Mouse (Mus musculus) forebrain, embryonic 11.5 days (tissue): ENCODE measurements around the gene Inha. TPM values are rescaled to one million over a fixed set of nuclear protein-coding genes. Genes with fewer than 3 reads are reported as not detected.

Source experiments
- ATAC-seq: fragments of 200-750 bp; cut with Nextera tagmentation; replicated peaks from 2 replicates; pipeline ENCODE4 v1.8.0; 2017; ENCODE audit warnings: moderate TSS enrichment; ENCODE audit not compliant: low FRiP score
- DNase-seq: peaks from one replicate; pipeline ENCODE4 v3.0.0-alpha.2; 2017; ENCODE audit warnings: low spot score
- H3K27ac ChIP-seq: fragments of 300-500 bp; sonication (generic); 2 replicates; pipeline ENCODE4 v1.5.1; 2014; ENCODE audit warnings: low read depth, low read length
- H3K27me3 ChIP-seq: fragments of 300-500 bp; sonication (generic); 2 replicates; pipeline ENCODE4 v1.6.1; 2014; ENCODE audit warnings: mild to moderate bottlenecking, low read length, mixed read lengths; ENCODE audit not compliant: control insufficient read depth, insufficient read depth
- H3K36me3 ChIP-seq: fragments of 300-500 bp; sonication (generic); 2 replicates; pipeline ENCODE4 v1.6.1; 2014; ENCODE audit warnings: mild to moderate bottlenecking, low read length, moderate library complexity, mixed read lengths; ENCODE audit not compliant: control insufficient read depth, insufficient read depth
- H3K4me1 ChIP-seq: fragments of 300-500 bp; sonication (generic); replicated peaks from 2 replicates; pipeline ENCODE4 v1.6.1; 2014; ENCODE audit warnings: low read length, mixed read lengths; ENCODE audit not compliant: control insufficient read depth, insufficient read depth
- H3K4me2 ChIP-seq: fragments of 300-500 bp; sonication (generic); 2 replicates; pipeline ENCODE4 v1.6.1; 2014; ENCODE audit warnings: low read depth, mild to moderate bottlenecking, low read length, moderate library complexity, mixed read lengths; ENCODE audit not compliant: severe bottlenecking
- H3K4me3 ChIP-seq: fragments of 300-500 bp; sonication (generic); 2 replicates; pipeline ENCODE4 v1.5.1; 2014; ENCODE audit warnings: low read depth, low read length
- H3K9ac ChIP-seq: fragments of 300-500 bp; sonication (generic); 2 replicates; pipeline ENCODE4 v1.6.1; 2014; ENCODE audit warnings: low read length
- H3K9me3 ChIP-seq: fragments of 300-500 bp; sonication (generic); 2 replicates; pipeline ENCODE4 v1.6.1; 2016; ENCODE audit warnings: low read length, mixed read lengths; ENCODE audit not compliant: control insufficient read depth
- WGBS: fragments of 180-500 bp; shearing (Covaris S2); extraction: QIAGEN DNeasy Blood & Tissue Kit; methylation state at CpG from one replicate; pipeline ENCODE4 v1.1.7; 2014; 5-methylcytosine and 5-hydroxymethylcytosine counted together
- polyA plus RNA-seq: library from polyadenylated mRNA; unstranded; fragments of >200 nt; fragmentation: Nextera tagmentation; extraction: Ambion mirVana; gene quantifications from 2 replicates; pipeline ENCODE4 v1.2.1, GENCODE M21; 2014

Inha gene
- polyA plus RNA-seq, 1 experiment from 2014 or later: 1.3 TPM

DNA sequence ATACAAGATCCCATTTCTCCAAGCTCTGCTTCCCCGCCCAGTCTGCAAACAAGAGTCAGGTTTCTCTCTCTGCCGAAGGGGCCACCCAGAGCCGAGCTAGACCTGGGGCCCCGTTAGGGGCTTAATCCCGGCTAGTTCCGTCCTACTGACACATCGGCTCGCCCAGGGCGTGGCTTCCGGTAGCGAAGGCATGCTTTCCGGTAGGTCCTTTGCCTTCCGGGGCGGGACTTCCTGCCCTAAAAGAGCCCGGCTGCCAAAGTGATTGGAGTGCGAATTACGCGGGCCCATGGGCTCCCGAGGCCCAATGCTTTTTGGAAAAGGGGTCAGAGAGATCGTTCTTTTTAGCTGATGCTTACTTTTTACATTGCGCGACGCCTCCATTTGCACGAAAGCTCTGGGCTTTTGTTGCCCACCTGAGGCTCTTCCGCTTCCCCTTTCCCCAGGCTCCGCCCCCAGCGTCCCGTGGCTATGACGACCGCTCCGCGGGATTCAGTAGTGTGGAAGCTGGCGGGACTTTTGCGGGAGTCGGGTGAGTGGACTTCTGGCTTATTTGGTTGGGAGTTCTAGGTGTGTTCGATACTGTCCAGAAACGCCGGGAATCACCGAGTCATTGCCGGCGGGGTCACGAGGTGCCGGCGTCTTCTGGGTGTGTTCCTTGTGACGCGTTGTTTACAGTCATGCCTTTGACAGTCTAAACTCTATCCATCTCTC lies 14.6 kb downstream of the Inha start, which contains the start of gene Stk11ip:
Gene Stk11ip, plus strand, starts transcription at position 209 of the 711 bp plus-strand sequence.
- H3K27ac ChIP-seq: peak within 1 kb of the TSS; percentile 83
- no peaks in the 10 kb centered on the region for H3K9me3 ChIP-seq
- ATAC-seq (peak; percentile 99), DNase-seq (peak; percentile 97)
- no peaks in the 10 kb centered on the region for H3K36me3 ChIP-seq
- peak within 1 kb of the TSS; percentile 65 for H3K4me3 ChIP-seq
- H3K27me3 ChIP-seq: no peaks in the 10 kb centered on the region
- H3K4me2 ChIP-seq: peak within 1 kb of the TSS; percentile 45
- H3K9ac ChIP-seq: peak within 1 kb of the TSS; percentile 25
- no peaks in the 10 kb centered on the region for H3K4me1 ChIP-seq
- WGBS: under 1% methylated on average over 46 of the region's 46 CpGs

DNA sequence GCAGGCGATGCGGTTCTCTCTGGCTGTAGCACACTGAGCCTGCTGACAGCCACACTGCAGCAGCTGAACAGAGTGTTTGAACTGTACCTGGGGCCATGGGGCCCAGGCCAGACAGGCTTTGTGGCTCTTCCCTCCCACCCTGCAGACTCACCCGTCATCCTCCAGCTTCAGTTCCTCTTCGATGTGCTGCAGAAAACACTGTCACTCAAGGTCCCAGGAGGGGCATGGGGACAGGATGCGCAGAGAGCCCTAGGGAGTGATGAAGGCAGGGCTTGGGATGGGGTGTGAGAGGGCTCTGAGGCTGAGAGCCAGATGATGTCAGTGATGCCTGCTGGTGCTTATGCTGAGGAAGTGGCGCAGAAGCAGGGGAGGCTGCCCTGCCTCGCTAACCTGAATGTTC lies 17.8 kb downstream of the Inha start:
- no peak overlapping the region for H3K4me2 ChIP-seq

DNA sequence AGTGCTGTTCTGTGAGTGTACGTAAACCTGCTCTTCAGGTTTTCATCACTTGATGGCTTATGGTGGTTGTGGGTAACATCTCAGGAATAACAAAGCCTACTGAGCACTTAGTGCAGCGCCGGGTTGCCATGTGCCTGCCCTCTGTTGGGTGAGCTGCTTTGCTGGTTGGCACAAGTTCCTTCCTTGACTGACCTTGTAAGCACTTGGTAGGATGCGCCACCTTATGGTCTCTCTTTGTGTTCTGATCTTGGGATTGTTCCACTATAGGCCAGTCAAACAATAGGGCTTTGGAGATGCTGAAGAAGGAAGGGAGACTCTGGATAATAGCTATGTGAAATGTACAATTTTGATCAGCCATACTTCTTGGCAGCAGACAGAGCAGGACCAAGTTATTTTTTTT lies 23.7 kb downstream of the Inha start:
- no peak for DNase-seq
- Histone ChIP-seq H3K27ac (no peak overlapping the region), H3K4me3 (no peak overlapping the region), H3K36me3 (no peaks in the 10 kb centered on the region; the same call in 1 of the 2 replicates), H3K4me2 (no peak overlapping the region), H3K9me3 (no peaks in the 10 kb centered on the region), H3K27me3 (no peaks in the 10 kb centered on the region), H3K9ac (no peak overlapping the region), H3K4me1 (no peaks in the 10 kb centered on the region)
- no peak for ATAC-seq
- 86% methylated on average over 4 of the region's 4 CpGs for WGBS

More for the DNA sequence above, 17.8 kb downstream of the Inha start:
- DNase-seq (no peak), ATAC-seq (no peak)
- H3K4me3 ChIP-seq: no peak overlapping the region
- H3K4me1 ChIP-seq: no peaks in the 10 kb centered on the region
- no peak overlapping the region for H3K9ac ChIP-seq
- H3K27ac ChIP-seq: no peak overlapping the region
- no peaks in the 10 kb centered on the region; the same call in 1 of the 2 replicates for H3K36me3 ChIP-seq
- H3K9me3 ChIP-seq: no peaks in the 10 kb centered on the region
- H3K27me3 ChIP-seq: no peaks in the 10 kb centered on the region
- WGBS: 92% methylated on average over 7 of the region's 7 CpGs

DNA sequence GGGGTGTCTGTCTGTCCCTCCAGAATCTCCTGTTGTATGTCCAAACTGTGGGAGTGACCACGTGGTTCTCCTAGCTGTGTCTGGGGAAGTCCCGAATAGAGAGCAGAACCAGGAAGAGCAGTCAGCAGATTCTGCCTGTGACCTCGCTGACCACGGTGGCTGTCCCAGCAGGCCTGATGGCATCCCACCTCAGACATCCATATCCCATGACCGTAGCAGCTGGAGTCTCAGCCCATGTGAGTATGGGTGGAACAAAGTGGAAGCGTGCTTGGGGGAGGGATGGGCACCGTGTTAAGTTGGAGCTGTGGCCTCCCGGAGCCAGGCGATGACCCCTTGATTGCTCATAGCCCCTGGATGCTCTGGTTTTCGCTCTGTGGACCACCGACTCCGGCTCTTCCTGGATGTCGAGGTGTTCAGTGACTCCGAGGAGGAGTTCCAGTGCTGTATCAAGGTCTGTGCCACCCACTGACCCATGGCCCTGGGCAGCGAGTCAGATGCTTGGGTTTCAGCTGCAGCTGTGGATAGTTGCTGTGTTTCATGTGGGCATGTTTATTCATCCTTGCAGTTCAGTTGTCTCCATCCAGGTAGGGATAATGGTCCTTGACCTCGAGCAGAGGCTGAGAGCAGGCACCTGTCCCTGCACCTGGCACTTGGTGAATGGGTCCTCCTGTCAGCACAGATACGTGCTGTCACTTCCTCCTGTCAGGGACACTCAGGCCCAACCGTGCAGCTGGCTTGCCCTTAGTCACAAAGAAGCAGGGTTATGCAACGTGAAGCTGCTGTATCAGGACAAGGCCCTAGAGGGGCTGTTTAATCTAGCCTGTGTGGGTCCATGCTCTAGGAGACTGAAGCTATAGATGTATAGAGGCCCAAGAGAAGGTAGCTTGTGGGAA lies 25.6 kb downstream of the Inha start:
- H3K27ac ChIP-seq: no peak overlapping the region
- H3K36me3 ChIP-seq: no peaks in the 10 kb centered on the region; the same call in 1 of the 2 replicates
- ATAC-seq (no peak), DNase-seq (no peak)
- H3K4me3 ChIP-seq: no peak overlapping the region
- H3K9me3 ChIP-seq: no peaks in the 10 kb centered on the region
- H3K27me3 ChIP-seq: no peaks in the 10 kb centered on the region
- no peak overlapping the region for H3K9ac ChIP-seq
- H3K4me1 ChIP-seq: no peaks in the 10 kb centered on the region
- no peak overlapping the region for H3K4me2 ChIP-seq
- 91% methylated on average over 19 of the region's 19 CpGs for WGBS

DNA sequence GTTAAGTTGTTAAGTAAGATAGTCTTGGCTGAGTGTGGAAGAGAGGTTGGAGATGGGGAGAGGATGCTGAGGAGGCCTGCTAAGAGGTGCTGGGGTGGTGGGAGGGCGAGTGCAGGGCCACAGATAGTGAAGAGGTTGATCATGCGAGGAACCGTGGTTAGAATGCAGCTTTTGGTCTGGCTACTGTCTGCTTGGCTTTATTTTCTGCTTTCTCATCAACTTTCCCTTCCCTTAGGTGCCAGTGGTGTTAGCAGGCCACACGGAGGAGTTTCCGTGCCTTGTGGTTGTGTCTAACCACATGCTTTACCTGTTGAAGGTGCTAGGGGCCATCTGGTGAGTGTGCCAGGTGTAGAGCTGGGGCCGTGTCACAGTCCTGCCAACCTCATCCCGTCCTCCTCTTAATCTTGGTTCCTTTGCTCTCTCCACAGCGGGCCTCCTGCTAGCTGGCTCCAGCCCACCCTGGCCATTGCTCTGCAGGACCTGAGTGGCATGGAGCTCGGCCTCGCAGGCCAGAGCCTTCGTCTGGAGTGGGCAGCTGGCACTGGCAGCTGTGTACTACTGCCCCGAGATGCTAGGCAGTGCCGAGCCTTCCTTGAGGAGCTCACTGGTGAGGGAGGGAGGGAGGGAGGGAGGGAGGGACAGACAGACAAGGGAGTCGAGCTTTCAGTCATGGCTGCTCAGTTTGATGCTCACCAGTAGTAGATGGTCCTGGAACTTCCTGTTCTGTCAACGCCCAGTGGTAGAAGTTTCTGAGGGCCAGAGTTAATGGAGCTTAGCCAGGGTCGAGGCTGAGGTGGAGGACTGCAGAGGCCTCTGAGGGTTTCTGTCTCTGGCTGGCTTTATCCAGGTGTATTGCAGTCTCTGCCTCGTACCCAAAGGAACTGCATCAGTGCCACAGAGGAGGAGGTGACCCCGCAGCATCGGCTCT lies 26.7 kb downstream of the Inha start:
- Histone ChIP-seq H3K27me3 (no peaks in the 10 kb centered on the region), H3K4me2 (no peak overlapping the region), H3K4me3 (no peak overlapping the region), H3K36me3 (no peaks in the 10 kb centered on the region; the same call in 1 of the 2 replicates), H3K9ac (no peak overlapping the region), H3K27ac (no peak overlapping the region), H3K9me3 (no peaks in the 10 kb centered on the region), H3K4me1 (no peaks in the 10 kb centered on the region)
- no peak for ATAC-seq
- 82% methylated on average over 19 of the region's 19 CpGs for WGBS
- no peak for DNase-seq

DNA sequence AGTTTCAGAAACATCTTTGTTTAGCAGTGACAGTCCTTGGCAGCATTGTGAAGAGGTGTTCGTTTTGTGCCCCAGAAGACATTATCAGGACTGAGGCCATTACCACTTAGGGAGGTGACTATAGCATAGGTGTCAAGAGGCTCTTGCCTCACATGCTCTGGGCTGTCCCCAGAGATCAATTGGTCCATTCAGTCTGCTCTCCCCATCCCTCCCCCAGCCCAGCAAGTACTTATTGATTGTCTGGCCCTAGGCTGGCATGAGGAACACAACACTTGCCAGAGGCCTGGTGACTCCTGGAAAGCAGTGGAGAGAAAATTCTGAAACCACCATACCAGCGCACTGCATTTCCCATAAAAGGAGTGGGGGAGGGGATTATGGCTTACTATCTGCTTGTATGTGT lies 30.7 kb downstream of the Inha start:
- 90% methylated on average over 2 of the region's 2 CpGs for WGBS

DNA sequence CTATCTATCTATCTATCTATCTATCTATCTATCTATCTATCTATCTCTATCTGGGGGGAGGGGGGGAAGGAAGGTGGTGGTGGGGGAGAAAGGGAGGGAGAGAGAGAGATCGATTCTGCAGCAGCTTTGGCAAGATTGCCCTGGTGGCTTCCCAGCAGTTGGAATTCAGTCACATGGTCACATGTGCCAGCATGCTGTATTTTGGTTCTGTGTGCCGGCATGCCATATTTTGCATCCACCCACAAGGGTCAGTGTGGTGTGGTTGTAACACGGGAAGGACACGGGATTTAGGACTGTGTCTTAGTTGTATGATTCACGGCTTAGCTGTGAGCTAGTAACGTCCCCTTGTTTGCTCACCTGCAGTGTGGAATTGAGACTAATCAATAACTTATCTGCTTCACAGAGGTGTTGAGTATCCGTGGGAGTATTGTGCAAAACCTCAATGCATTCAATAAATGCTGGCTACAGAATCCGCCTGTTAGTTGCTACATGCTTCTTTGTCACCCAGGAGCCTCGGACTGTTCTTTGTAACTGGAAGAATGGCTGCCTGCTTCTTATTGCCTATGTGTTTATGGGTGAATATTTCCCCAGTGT lies 31.8 kb downstream of the Inha start:
- Histone ChIP-seq H3K4me3 (no peak overlapping the region), H3K4me2 (no peak overlapping the region), H3K36me3 (no peaks in the 10 kb centered on the region), H3K27me3 (no peaks in the 10 kb centered on the region), H3K4me1 (no peaks in the 10 kb centered on the region), H3K9ac (no peak overlapping the region), H3K27ac (no peak overlapping the region), H3K9me3 (no peaks in the 10 kb centered on the region)
- 86% methylated on average over 9 of the region's 9 CpGs for WGBS
- no peak for ATAC-seq
- DNase-seq: no peak

More for the DNA sequence above, 30.7 kb downstream of the Inha start:
- no peak for DNase-seq
- H3K9ac ChIP-seq: no peak overlapping the region
- H3K27ac ChIP-seq: no peak overlapping the region
- no peaks in the 10 kb centered on the region for H3K9me3 ChIP-seq
- H3K4me1 ChIP-seq: no peaks in the 10 kb centered on the region
- H3K4me3 ChIP-seq: no peak overlapping the region
- H3K4me2 ChIP-seq: no peak overlapping the region
- H3K36me3 ChIP-seq: no peaks in the 10 kb centered on the region
- no peaks in the 10 kb centered on the region for H3K27me3 ChIP-seq
- ATAC-seq: no peak

DNA sequence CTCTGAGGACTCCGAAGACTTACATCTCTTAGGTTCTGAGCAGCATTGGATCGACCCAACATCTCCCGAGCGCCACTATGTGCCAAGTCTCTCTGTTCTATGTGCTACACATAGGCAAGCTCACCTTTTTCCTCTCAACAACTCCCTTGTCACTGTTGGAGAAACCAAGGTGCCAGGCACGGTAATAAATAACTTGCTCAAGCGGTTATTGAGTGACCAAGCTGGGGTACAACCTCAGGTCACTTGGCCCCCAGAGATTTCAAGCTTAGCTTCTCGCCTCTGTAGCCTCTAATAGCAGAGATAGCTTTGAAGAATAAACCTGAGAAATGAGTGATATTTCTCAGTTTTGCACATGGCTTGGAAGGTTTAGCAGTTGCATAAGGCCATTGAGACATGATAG lies 34.6 kb downstream of the Inha start:
- WGBS: 91% methylated on average over 7 of the region's 7 CpGs

More for the DNA sequence above, 34.6 kb downstream of the Inha start:
- no peak for ATAC-seq
- Histone ChIP-seq H3K4me3 (no peak overlapping the region), H3K4me1 (peaks cover 2% of the 10 kb centered on the region; the same call in 1 of the 2 replicates), H3K27ac (no peak overlapping the region), H3K36me3 (no peaks in the 10 kb centered on the region), H3K9ac (no peak overlapping the region), H3K27me3 (no peaks in the 10 kb centered on the region), H3K9me3 (no peaks in the 10 kb centered on the region), H3K4me2 (no peak overlapping the region)
- DNase-seq: no peak
